Mouse (Mus musculus) midbrain, embryonic 15.5 days (tissue): ENCODE measurements around the gene Ovol2. TPM values are rescaled to one million over a fixed set of nuclear protein-coding genes. Genes with fewer than 3 reads are reported as not detected.

Experiments
- polyA plus RNA-seq: library from polyadenylated mRNA; unstranded; fragments of >200 nt; fragmentation: Nextera tagmentation; extraction: Ambion mirVana; gene quantifications from 2 replicates; pipeline ENCODE4 v1.2.1, GENCODE M21; 2015

Gene Ovol2
- polyA plus RNA-seq, 1 experiment from 2014 or later: not detected

Other genes starting within 250 kb of the Ovol2 start
- gene Mgme1, start 61.5 kb downstream of the Ovol2 start, polyA plus RNA-seq: 11.5 and 12.3 TPM in 2 replicates
- gene Snx5, start 61.2 kb downstream of the Ovol2 start, polyA plus RNA-seq: 62.0 and 62.8 TPM in 2 replicates
- 29.1 and 30.7 TPM in 2 replicates for gene Kat14, start 36.8 kb upstream of the Ovol2 start, polyA plus RNA-seq
- gene Pet117, start 36.9 kb upstream of the Ovol2 start, polyA plus RNA-seq: 0.51 and 2.9 TPM in 2 replicates
- gene Dzank1, start 195.3 kb upstream of the Ovol2 start, polyA plus RNA-seq: 17.8 and 20.3 TPM in 2 replicates
- gene Polr3f, start 195.6 kb upstream of the Ovol2 start, polyA plus RNA-seq: 25.3 and 27.9 TPM in 2 replicates
- 57.7 and 59.3 TPM in 2 replicates for gene Rbbp9, start 218.7 kb upstream of the Ovol2 start, polyA plus RNA-seq
- gene Sec23b, start 224.1 kb upstream of the Ovol2 start, polyA plus RNA-seq: 65.0 and 66.2 TPM in 2 replicates